Mouse (Mus musculus): Measurements from ENCODE around the gene Mdm2.

DNA sequence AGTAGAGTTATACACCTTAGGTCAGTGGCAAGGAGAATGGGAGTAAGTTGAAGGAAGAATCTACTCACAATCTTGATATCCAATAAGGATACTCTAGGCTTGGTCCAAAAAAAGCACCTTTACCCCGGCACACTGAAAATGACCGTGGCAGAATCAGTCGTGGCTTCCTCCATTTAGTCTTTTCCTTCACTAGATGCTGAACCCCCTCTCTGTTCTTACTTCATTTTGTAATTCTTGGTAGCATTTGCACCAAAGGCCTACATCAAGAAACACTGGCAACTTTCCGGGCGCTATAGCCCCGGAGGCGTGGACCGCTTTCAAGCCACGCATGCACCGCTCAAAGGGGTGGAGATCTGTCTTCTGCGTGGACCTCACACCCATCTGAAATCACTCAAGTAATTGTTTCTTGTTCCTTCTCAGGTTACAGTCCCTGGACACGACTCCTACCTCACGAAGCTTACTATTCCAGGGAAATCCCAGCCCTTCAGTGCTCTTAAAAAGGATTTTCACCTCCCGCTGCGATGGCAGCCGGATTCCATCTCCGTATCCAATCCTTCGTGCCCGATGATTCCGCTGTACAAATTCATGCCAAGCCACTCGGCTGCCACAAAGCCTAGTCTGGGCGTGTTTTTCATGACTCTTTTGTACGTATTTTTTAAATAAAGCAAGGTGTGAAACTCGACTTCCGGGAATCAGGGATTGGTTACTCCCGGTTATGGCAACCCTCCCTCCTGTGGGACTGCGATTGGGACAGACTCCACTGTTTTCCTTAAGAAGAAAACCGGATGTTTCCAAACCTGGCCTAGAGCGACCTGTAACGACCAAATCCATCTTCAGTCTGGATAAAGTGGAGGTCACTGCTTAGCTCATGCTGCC, 27.5 kb downstream of the Mdm2 start:
- no peak for TF ChIP-seq CTCF (IDR thresholded peaks at IDR 0.05; ENCODE audit: insufficient read depth, low read depth, low read length)
- no peak for TF ChIP-seq POLR2A (IDR thresholded peaks at IDR 0.05; ENCODE audit: insufficient read depth, low read depth, low read length)

All from olfactory bulb, adult 2 months (tissue).